Mouse (Mus musculus): ENCODE results near the gene Nup93.
A peak's percentile ranks its signal among the peaks of the same experiment; 100 is the strongest.
"Not testable (repeated sequence)": the region's sequence is repeated elsewhere in the genome, so short reads cannot be mapped to it uniquely, and the experiment has no call there.

Nup93 gene

DNA sequence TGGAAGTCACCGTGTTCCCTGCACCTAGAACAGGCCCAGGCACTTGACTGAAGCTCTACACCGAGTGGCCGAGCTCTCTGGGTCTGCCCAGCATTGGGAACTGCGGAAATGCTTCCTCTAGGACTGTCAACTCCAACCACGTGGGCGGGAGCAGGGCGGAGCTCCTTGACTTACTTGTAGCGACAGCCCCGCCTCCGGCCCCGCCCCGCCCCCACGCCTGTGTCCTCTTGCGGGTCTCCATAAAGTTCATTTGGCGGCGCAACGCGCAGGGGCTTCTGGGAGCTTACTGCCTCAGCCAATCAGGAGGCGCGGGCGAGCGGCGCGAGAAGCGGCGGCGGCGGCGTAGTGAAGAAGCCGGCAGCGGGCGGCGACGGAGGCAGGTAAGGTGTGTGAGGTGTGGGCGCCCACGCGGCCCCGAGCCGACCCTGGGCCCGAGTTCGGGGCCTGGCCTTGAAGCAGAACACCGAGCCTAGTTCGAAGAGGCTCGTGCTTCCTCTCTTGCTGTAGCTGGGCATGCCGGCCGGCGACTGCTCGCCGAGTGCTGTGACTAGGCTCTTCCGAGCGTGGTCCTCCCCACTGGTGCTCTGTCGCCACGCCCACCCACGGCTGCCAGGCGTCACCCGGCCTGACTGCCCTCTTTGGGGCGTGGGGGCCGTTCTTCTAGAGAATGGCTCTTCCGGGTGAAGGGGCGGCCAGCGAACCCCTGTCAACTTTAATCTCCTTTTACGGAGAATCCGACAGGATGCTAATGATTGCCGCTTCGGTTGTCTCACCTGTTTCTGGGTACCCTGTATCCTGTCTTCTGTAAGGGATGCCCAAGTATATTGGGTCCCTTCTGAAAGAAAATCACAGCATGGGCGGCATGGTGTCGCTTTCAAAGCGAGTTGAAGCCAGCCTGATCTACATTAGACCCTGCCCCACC lies at the start of gene Nup93:
Nup93 (plus strand) TSS at position 313 of the 922 bp plus-strand sequence.
- DNase-seq (ENCODE audit: low read depth) = peak; percentile 91

GRCm38 (mm10) chr8:94165772-94166171 lies 48.6 kb upstream of the Nup93 start:
- DNase-seq (ENCODE audit: low read depth) = not testable (repeated sequence)

DNA sequence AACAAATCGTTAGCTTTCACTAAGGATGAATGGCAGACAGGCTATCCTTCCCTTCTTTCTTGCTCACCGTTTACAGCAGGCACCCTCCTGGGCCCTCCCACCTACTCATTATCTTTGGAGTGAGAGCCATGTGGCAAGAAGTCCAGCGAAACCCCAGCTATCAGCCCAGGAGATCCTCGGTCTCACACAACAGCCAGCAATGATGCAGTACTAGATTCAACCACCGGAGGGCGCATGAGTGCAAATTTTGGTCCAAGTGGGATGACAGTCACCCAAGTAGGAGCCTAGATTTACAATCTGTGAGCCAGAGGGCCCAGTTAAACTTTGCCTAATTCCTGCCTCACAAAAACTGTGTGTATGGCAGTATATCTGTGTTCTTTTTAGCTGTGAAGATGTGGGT lies 47.1 kb upstream of the Nup93 start:
- DNase-seq (ENCODE audit: low read depth) = no peak

GRCm38 (mm10) chr8:94169547-94169946 lies 44.8 kb upstream of the Nup93 start:
- no peak for DNase-seq (ENCODE audit: low read depth)

DNA sequence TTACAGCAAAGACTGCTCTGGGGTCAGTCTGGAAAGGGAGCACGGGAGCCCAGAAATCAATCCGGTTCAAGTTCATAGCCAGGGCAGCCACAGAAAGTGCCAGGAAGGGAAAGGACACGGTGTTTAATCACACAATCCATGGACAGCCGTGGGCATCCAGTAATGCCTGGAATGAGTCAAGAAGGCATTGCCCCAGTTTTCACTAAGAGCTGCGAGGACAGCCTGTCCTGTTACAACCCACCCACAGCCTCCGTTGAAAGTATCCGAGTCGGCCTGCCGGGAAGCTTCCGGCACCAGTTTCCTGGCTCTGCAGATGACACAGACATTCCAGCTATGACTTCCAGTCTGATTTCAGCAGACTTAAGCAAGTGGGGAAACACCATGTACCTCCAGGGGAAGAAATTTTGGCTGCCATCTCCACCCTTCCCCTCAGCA lies 43.0 kb upstream of the Nup93 start:
- no peak for DNase-seq (ENCODE audit: low read depth)

- no peak for DNase-seq (ENCODE audit: low read depth)
Measured at GRCm38 (mm10) chr8:94172075-94172808, 42.1 kb upstream of the Nup93 start, which contains the start of gene Mt2. TSS of gene Mt2 (plus strand) at chr8:94172664.

GRCm38 (mm10) chr8:94172809-94173732 lies 41.3 kb upstream of the Nup93 start:
- no peak for DNase-seq (ENCODE audit: low read depth)

- DNase-seq (ENCODE audit: low read depth) = no peak
Measured at GRCm38 (mm10) chr8:94173848-94174403, 40.4 kb upstream of the Nup93 start.

DNA sequence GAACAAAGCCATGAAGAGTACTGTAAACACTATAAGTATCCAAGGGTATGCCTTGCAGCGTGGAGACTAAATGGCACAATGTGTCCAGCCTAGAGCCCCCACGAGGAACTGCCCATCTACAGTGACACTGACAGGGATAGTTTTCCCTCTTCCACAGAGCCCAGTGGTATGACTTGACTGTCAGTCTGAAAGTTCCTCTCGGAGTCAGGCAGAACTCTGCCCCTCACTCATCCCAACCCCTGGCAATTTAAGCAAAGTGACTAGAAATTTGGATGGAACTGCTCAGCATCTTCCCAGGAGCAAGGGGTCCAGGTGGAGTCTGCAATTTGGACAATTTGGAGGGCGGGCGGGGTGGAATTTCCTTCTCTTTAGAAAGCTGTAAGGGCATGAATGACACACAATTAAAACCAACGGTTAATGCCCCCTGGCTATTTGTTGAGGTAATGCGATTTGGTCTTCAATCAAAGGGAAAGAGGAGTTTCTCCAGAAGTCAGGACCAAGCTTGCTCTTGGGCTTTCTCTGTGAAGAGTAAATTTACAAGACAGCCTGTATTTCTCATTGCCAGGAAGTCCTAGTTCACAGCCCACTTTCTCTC lies 39.6 kb upstream of the Nup93 start:
- DNase-seq (ENCODE audit: low read depth) = no peak

DNA sequence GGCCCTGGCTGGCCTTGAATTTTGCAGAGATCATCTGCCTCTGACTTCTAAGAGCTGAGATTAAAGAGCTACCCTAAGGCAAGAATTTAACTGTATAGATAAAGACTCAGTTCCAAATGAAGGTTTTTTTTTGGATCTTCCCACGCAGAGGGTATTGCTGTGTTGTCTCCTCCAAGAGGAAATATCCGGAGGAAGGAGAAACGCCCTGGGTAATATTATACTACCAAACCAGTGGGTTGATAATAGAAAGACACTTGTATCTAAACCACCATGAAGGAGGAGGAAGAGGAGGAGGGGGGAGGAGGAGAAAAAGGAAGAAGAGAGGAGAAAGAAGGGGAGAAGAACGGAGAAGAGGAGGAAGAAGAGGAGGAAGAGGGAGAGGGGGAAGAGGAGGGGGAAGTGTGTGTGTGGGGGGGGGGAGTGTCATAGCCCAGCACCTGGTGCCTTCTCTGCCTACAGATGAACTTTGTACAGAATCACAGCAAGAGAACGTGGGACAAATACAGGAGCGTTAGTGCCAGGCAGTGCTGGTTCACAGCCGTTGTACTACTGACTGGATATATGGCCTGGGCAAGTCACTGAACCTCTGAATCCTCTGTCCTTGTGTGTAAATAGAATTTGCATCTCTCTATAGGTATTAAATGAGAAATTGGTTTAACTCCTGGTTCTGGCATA lies 36.5 kb upstream of the Nup93 start:
- DNase-seq (ENCODE audit: low read depth) = no peak

GRCm38 (mm10) chr8:94178857-94179712 lies 35.3 kb upstream of the Nup93 start, which contains the start of gene Mt1:
TSS of gene Mt1 (plus strand) at chr8:94179082.
- DNase-seq (ENCODE audit: low read depth) = peak; percentile 89

GRCm38 (mm10) chr8:94179713-94180560 lies 34.4 kb upstream of the Nup93 start:
- no peak for DNase-seq (ENCODE audit: low read depth)

DNA sequence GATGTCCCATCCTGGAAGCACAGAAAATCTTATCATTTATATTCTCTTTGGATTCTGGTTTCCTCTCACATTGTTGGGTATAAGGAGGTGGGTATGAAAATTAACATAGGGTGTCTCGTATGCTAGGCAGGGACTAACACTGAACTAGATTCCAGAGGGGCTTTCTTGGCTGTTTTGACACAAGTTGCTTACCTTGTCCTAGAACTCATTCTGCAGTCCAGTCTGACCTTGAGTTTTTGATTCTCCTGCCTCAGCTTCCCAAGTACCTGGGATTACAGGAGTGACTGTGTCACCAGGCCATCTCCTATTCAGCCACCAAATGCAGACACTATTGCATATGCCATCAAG lies 33.8 kb upstream of the Nup93 start:
- DNase-seq (ENCODE audit: low read depth) = no peak

DNA sequence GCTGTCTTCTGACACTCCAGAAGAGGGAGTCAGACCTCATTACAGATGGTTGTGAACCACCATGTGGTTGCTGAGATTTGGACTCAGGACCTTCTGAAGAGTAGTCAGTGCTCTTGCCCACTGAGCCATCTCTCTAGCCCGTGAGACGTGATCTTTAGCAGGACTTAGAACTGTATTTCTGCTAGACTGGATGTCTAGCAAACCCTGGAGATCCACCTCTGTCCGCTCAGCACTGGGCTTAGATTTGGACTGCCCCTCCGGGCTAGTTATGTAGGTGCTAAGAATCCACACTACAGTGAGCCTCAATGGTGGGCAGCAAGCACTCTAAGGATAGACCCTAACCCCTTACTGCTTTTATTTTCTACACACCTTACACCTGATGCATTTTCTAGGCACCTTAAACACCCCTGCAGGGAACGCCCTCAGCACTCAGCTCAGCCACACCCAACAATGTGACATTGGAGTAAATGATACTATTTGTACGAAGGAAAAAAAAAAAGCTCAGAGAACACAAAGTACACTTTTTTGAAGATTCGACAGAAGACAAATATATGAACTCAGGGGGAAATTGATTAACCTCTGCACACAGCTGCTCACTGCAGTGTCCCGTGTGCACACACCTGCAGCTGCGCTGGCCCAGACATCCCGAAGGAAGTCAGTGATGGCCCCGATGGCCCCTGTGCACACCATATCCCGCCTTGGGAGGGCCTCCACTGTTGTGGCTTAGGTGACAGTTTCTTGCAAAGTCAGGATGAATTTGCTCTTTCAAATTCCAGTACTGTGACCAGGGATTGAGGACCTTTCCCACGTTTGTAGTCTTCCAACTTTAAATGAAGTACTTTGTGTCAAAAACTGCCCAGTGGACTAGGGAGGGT lies 32.1 kb upstream of the Nup93 start:
- DNase-seq (ENCODE audit: low read depth) = no peak

GRCm38 (mm10) chr8:94183117-94183516 lies 31.2 kb upstream of the Nup93 start:
- peak; percentile 73 for DNase-seq (ENCODE audit: low read depth)

DNA sequence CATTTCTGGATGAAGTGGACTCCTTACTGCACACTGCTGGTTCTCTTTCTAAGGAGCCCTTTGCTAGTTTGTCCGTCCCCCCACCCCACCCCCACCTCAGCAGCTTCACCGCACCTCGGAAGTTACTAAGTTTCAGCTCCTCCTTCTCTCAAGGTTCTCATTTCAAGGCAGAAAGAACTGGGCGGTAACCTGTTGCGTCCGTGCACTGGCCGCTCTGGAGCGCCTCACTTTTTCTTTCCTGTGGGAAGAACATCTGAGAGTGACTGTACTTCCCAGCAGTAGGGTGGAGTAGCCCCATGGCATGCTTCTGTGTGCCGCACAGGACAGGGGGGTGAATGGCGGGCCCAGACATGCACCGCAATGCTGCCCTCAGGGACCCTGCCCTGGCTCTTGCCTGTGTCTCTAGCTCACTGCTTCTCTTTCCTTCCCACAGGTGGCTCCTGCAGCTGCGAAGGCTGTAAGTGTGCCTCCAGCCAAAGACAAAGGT lies 30.0 kb upstream of the Nup93 start:
- DNase-seq (ENCODE audit: low read depth) = no peak

DNA sequence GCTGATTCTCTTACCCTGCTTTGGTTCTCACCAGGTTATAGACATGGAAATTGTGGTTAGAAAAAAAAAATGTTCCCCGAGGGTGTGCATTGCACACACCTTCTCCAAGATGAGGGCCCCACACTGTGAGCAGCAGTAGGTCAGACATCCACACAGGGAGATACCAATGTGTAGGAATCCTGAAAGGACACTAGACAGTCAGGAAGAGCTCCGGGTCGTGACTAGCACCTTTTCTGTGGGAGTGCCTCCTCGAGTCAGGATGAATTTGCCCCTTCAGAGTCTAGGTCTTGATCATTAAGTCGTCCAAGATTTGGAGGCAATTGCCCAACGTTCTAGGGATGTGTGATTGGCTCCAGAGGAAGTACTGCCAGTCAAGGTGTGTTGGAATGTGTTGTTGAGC lies 28.6 kb upstream of the Nup93 start:
- no peak for DNase-seq (ENCODE audit: low read depth)

GRCm38 (mm10) chr8:94186542-94186941 lies 27.8 kb upstream of the Nup93 start:
- DNase-seq (ENCODE audit: low read depth) = no peak
